Mouse (Mus musculus) ES-E14 (cell line): ENCODE measurements around the gene Stk24.

ENCODE experiments used
- CHD2 ChIP-seq: IDR thresholded peaks from 2 replicates; pipeline ENCODE4 v1.6.1; 2014; ENCODE audit warnings: mild to moderate bottlenecking, low read depth, low read length, inconsistent platforms
- HCFC1 ChIP-seq: IDR thresholded peaks from 2 replicates; pipeline ENCODE4 v1.6.1; 2012; ENCODE audit warnings: low read length, inconsistent platforms, borderline replicate concordance; ENCODE audit not compliant: insufficient read depth
- MAFK ChIP-seq: IDR thresholded peaks from 2 replicates; pipeline ENCODE4 v1.6.1; 2014; ENCODE audit warnings: mild to moderate bottlenecking, low read depth, low read length, inconsistent platforms; ENCODE audit not compliant: insufficient read depth
- ZC3H11A ChIP-seq: IDR thresholded peaks from 2 replicates; pipeline ENCODE4 v1.6.1; 2012; ENCODE audit warnings: low read depth, mild to moderate bottlenecking, inconsistent platforms, low read length, borderline replicate concordance
- ZNF384 ChIP-seq: IDR thresholded peaks from 2 replicates; pipeline ENCODE4 v1.6.1; 2012; ENCODE audit warnings: low read depth, low read length, inconsistent platforms

DNA sequence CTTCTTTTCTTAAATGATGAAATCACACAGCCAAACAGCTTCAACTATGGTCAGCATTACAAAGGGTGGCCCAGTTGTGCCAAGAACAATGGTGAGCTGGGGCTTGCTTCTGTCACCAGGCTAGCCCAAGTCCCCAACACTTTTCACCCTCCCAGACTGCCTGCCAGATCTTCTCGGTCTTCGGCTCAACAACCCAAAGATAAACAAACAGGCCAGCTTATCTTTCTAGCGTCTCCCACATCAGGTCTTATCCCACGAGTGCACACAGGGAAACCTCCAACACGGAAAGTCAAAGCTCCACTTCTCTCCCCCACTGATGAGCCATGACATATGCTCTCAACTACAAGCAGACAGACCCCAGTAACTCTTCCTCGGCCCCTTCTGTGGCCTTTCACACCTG lies 24.1 kb downstream of the Stk24 start:
- no peak for TF ChIP-seq HCFC1
- TF ChIP-seq ZC3H11A, result no peak
- no peak for TF ChIP-seq MAFK
- TF ChIP-seq ZNF384, result no peak
- no peak for TF ChIP-seq CHD2
